Mouse (Mus musculus): ENCODE data around the gene St6galnac3.

- TF ChIP-seq POLR2A (IDR thresholded peaks at IDR 0.05; ENCODE audit: low read depth, low read length) (no peak), CTCF (IDR thresholded peaks at IDR 0.05; ENCODE audit: borderline replicate concordance, insufficient read depth, low read length) (no peak)
Measured at GRCm38 (mm10) chr3:153457701-153458100, 267.3 kb downstream of the St6galnac3 start.

Data from embryonic fibroblast, embryonic 13.5 days (primary cell).